Mouse (Mus musculus) layer of hippocampus, postnatal 36 days (tissue): Measurements from ENCODE around the gene Vmn2r75. TPM values are rescaled to one million over a fixed set of nuclear protein-coding genes. Genes with fewer than 3 reads are reported as not detected.
"Not testable (repeated sequence)": the region's sequence is repeated elsewhere in the genome, so short reads cannot be mapped to it uniquely, and the experiment has no call there.

ENCODE experiments used
- DNase-seq, 2 experiments: peaks; one replicate each; pipeline ENCODE4 v3.0.0; 2022
- total RNA-seq, 2 experiments: library from RNA; stranded (reverse); gene quantifications; 2 replicates each; pipeline ENCODE4 v1.2.3; 2021

The Vmn2r75 gene
- total RNA-seq = not detected

GRCm38 (mm10) chr7:86171678-86172077 is at the start of gene Vmn2r75:
Gene Vmn2r75 (minus strand): TSS chr7:86171778.
- DNase-seq = not testable (repeated sequence)

DNA sequence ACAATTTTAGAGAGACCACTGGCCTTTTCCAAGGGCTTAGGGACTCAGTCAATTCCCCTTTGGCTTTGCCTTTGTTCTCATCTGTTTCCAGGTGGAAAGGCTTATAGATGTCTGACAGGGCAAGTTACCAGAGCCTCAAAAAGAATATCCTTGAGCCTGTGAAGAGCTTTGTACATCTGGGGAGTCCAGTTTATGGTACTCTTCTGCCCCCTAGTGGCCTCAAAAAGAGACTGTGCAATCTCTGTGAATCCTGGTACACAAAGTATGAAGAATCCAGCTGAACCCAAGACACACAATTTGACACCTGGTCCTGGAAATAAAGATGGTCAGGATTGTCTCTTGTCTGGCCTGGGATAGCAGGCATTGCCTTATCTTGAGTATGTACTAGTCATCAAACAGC is 39.8 kb upstream of the Vmn2r75 start:
- no peak for DNase-seq

Other genes with a start within 250 kb of the Vmn2r75 start
- gene Vmn2r74, start 210.1 kb downstream of the Vmn2r75 start, total RNA-seq = not detected
- gene Vmn2r76, start 74.5 kb upstream of the Vmn2r75 start, total RNA-seq = not detected
- gene Olfr310, start 105.4 kb upstream of the Vmn2r75 start, total RNA-seq = not detected
- gene Olfr309, start 141.9 kb upstream of the Vmn2r75 start, total RNA-seq = not detected
- gene Olfr308, start 153.9 kb upstream of the Vmn2r75 start, total RNA-seq = not detected
- gene Olfr307, start 165.8 kb upstream of the Vmn2r75 start, total RNA-seq = not detected
- gene Olfr305, start 195.2 kb upstream of the Vmn2r75 start, total RNA-seq = not detected
- gene Olfr304, start 214.9 kb upstream of the Vmn2r75 start, total RNA-seq = not detected
- gene Olfr303, start 226.0 kb upstream of the Vmn2r75 start, total RNA-seq = not detected
- gene Olfr301, start 232.1 kb upstream of the Vmn2r75 start, total RNA-seq = not detected